Mouse (Mus musculus) MEL (cell line): ENCODE measurements around the gene Sipa1l2. TPM values are rescaled to one million over a fixed set of nuclear protein-coding genes. Genes with fewer than 3 reads are reported as not detected.

Source experiments
- DNase-seq: peaks from one replicate; pipeline ENCODE4 v3.0.0; 2011; ENCODE audit warnings: low read depth, low spot score
- H3K27ac ChIP-seq: 2 replicates; pipeline ENCODE4 v1.5.1; 2012; ENCODE audit warnings: low read depth, mild to moderate bottlenecking, control low read depth, low read length, moderate library complexity; ENCODE audit not compliant: control insufficient read depth
- H3K27me3 ChIP-seq, 2 experiments: fragments of 150-350 bp in 1 of 2; sonication (generic) in 1 of 2; 2 replicates each; pipeline ENCODE4 v1.6.1; 2012; ENCODE audit warnings: low read length in 2 of 2, mild to moderate bottlenecking in 2 of 2, improper control_type of control experiment in 1 of 2, moderate library complexity in 1 of 2; ENCODE audit not compliant: insufficient read depth in 2 of 2, control insufficient read depth in 1 of 2
- H3K36me3 ChIP-seq, 2 experiments: 2 replicates each; pipeline ENCODE4 v1.6.1; 2012 to 2014; ENCODE audit warnings: low read length in 2 of 2, improper control_type of control experiment in 1 of 2, inconsistent platforms in 1 of 2, mild to moderate bottlenecking in 1 of 2; ENCODE audit not compliant: insufficient read depth in 2 of 2, control insufficient read depth in 1 of 2
- H3K4me1 ChIP-seq, 2 experiments: fragments of 150-350 bp in 1 of 2; sonication (generic) in 1 of 2; 2 replicates each; pipeline ENCODE4 v1.6.1; 2012; ENCODE audit warnings: low read length in 2 of 2, improper control_type of control experiment in 1 of 2, mild to moderate bottlenecking in 1 of 2; ENCODE audit not compliant: insufficient read depth in 2 of 2, control insufficient read depth in 1 of 2
- H3K4me3 ChIP-seq, 2 experiments: fragments of 150-350 bp in 1 of 2; sonication (generic) in 1 of 2; 2 replicates each; pipeline ENCODE4 v1.5.1; 2012; ENCODE audit warnings: low read depth in 2 of 2, low read length in 2 of 2, mild to moderate bottlenecking in 2 of 2, moderate library complexity in 2 of 2, control low read depth in 1 of 2, improper control_type of control experiment in 1 of 2; ENCODE audit not compliant: control insufficient read depth in 1 of 2, insufficient read depth in 1 of 2
- H3K79me2 ChIP-seq: 2 replicates; pipeline ENCODE4 v1.6.1; 2012; ENCODE audit warnings: mild to moderate bottlenecking, low read length, moderate library complexity; ENCODE audit not compliant: control insufficient read depth, poor library complexity, insufficient read depth
- H3K9ac ChIP-seq: 2 replicates; pipeline ENCODE4 v1.6.1; 2012; ENCODE audit warnings: low read depth, mild to moderate bottlenecking, control low read depth, low read length, moderate library complexity; ENCODE audit not compliant: control insufficient read depth, poor library complexity, severe bottlenecking
- H3K9me3 ChIP-seq: fragments of 150-350 bp; sonication (generic); replicated peaks from 2 replicates; pipeline ENCODE4 v1.6.1; 2012; ENCODE audit warnings: mild to moderate bottlenecking, low read length, improper control_type of control experiment, moderate library complexity; ENCODE audit not compliant: insufficient read depth
- BHLHE40 ChIP-seq: IDR thresholded peaks from 2 replicates; pipeline ENCODE4 v1.6.1; 2012; ENCODE audit warnings: low read depth, mild to moderate bottlenecking, inconsistent platforms, low read length, improper control_type of control experiment, borderline replicate concordance
- CHD2 ChIP-seq: IDR thresholded peaks from 2 replicates; pipeline ENCODE4 v1.6.1; 2011; ENCODE audit warnings: low read length, improper control_type of control experiment
- EP300 ChIP-seq, 2 experiments: IDR thresholded peaks; 2 replicates each; pipeline ENCODE4 v1.6.1; 2011; ENCODE audit warnings: improper control_type of control experiment in 2 of 2, low read length in 2 of 2, low read depth in 1 of 2, mild to moderate bottlenecking in 1 of 2
- ETS1 ChIP-seq: IDR thresholded peaks from 2 replicates; pipeline ENCODE4 v1.6.1; 2012; ENCODE audit warnings: low read depth, mild to moderate bottlenecking, inconsistent platforms, low read length, improper control_type of control experiment, moderate library complexity
- GATA1 ChIP-seq: IDR thresholded peaks from 2 replicates; pipeline ENCODE4 v1.6.1; 2011; ENCODE audit warnings: low read depth, low read length, improper control_type of control experiment
- HCFC1 ChIP-seq: IDR thresholded peaks from 2 replicates; pipeline ENCODE4 v1.6.1; 2012; ENCODE audit warnings: low read depth, mild to moderate bottlenecking, inconsistent platforms, low read length, improper control_type of control experiment, moderate library complexity
- MAFK ChIP-seq: IDR thresholded peaks from 2 replicates; pipeline ENCODE4 v1.6.1; 2011; ENCODE audit warnings: low read depth, mild to moderate bottlenecking, low read length, improper control_type of control experiment, borderline replicate concordance
- MAZ ChIP-seq: IDR thresholded peaks from 2 replicates; pipeline ENCODE4 v1.6.1; 2012; ENCODE audit warnings: low read depth, mild to moderate bottlenecking, inconsistent platforms, low read length, improper control_type of control experiment
- MXI1 ChIP-seq: IDR thresholded peaks from 2 replicates; pipeline ENCODE4 v1.6.1; 2011; ENCODE audit warnings: mild to moderate bottlenecking, low read depth, low read length, improper control_type of control experiment
- MYB ChIP-seq: IDR thresholded peaks from 2 replicates; pipeline ENCODE4 v1.6.1; 2011; ENCODE audit warnings: mild to moderate bottlenecking, low read depth, low read length, improper control_type of control experiment
- MYC ChIP-seq: IDR thresholded peaks from 2 replicates; pipeline ENCODE4 v1.6.1; 2011; ENCODE audit warnings: low read depth, mild to moderate bottlenecking, low read length, improper control_type of control experiment, moderate library complexity
- RAD21 ChIP-seq: IDR thresholded peaks from 2 replicates; pipeline ENCODE4 v1.6.1; 2011; ENCODE audit warnings: mild to moderate bottlenecking, low read depth, low read length, improper control_type of control experiment
- TBP ChIP-seq: IDR thresholded peaks from 2 replicates; pipeline ENCODE4 v1.8.0; 2011; ENCODE audit warnings: low read depth, low read length, improper control_type of control experiment
- USF1 ChIP-seq: IDR thresholded peaks from 2 replicates; pipeline ENCODE4 v1.6.1; 2014; ENCODE audit warnings: low read depth, mild to moderate bottlenecking, inconsistent platforms, low read length, improper control_type of control experiment, moderate library complexity
- ZNF384 ChIP-seq: IDR thresholded peaks from 2 replicates; pipeline ENCODE4 v1.6.1; 2012; ENCODE audit warnings: low read depth, mild to moderate bottlenecking, inconsistent platforms, low read length, improper control_type of control experiment
- polyA plus RNA-seq, 2 experiments: library from polyadenylated mRNA; stranded (reverse) in 1 of 2; unstranded in 1 of 2; fragments of >175 nt in 1 of 2; fragments of >200 nt in 1 of 2; gene quantifications; 2 replicates each; pipeline versions ENCODE4 v1.2.1 to v1.2.4; 2012; ENCODE audit warnings: low replicate concordance in 2 of 2, low read depth in 1 of 2; ENCODE audit not compliant: insufficient read length in 2 of 2, insufficient read depth in 1 of 2, missing spikeins in 1 of 2
- total RNA-seq: library from RNA; depleted of rRNA; stranded (reverse); fragments of 300-350 nt; gene quantifications from 2 replicates; pipeline ENCODE4 v1.2.3, GENCODE M21; 2012

The Sipa1l2 gene
- total and polyA plus RNA-seq, 3 experiments = not detected

DNA sequence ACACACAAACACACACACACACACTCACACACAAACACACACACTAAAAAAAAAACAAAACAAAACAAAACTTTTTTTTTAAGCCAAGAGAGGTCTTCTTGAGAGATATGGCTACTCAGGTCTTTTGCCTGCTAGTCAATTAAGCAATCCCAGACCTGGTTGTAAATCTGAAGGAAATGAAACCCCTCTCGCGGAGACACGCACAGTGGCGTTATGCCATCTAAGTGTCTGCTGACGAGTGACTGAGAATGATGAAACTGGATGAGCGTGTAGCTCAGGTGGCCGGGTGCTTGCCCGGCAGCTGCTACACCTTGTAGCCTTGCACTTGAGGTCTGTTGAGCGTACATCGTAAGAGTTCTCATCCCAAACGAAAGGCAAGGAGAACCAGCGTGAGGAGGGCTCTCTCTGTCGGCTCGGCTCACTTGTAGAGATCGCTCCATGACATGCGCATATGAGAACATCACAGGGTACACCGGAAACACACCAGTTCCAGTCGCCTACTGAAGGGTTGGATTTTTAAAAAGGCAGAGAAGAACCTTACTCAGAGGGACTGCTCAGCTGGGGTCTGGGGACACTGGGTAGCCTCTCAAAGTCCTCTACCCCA lies 34.7 kb upstream of the Sipa1l2 start:
- H3K4me1 ChIP-seq = no peaks in the 10 kb centered on the region
- no peak for TF ChIP-seq ZNF384
- TF ChIP-seq MYB = no peak
- no peak for TF ChIP-seq RAD21
- no peak for TF ChIP-seq HCFC1
- no peak for TF ChIP-seq MAZ
- no peak for TF ChIP-seq TBP
- no peak for TF ChIP-seq USF1
- no peak for TF ChIP-seq ETS1
- no peak for TF ChIP-seq EP300 (IDR thresholded peaks at IDR 0.05; ENCODE audit: low read depth in 1 of 2, low read length in 2 of 2)
- no peak for TF ChIP-seq GATA1
- TF ChIP-seq MAFK = no peak
- no peak for TF ChIP-seq MXI1
- no peak for TF ChIP-seq BHLHE40
- TF ChIP-seq, all 39 proteins: peak for 0
- H3K36me3 ChIP-seq = no peaks in the 10 kb centered on the region

DNA sequence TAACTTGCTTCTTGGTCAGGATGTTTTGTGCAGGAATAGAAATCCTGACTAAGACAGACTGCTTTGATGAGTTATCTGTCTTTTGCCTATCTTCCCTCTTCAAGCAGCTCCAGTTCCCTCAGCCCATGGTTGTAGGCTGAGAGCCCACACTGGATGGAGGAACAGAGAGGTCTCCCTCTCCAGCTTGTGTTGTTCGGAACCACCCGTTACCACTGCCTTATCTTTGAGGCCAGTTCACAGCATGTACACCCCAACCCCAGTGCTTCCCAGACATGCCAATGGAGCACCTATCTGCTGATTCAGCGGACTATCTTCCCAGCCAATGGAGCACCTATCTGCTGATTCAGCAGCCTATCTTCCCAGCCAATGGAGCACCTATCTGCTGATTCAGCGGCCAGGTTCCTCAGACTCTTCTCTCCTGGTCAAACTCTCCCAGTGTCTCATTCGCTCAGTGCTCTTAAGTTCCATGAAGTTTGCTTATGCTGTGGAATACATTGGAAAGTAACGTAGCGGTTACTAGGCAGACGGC lies 33.8 kb upstream of the Sipa1l2 start:
- Histone ChIP-seq H3K36me3 (no peaks in the 10 kb centered on the region), H3K27me3 (no peaks in the 10 kb centered on the region), H3K4me1 (no peaks in the 10 kb centered on the region), H3K79me2 (no peaks in the 10 kb centered on the region), H3K4me3 (no peak overlapping the region), H3K27ac (no peak overlapping the region), H3K9me3 (no peaks in the 10 kb centered on the region), H3K9ac (no peak overlapping the region)
- TF ChIP-seq CHD2 (no peak), MYC (no peak)
- DNase-seq = no peak

More for the DNA sequence above, 34.7 kb upstream of the Sipa1l2 start:
- Histone ChIP-seq H3K9me3 (no peaks in the 10 kb centered on the region), H3K27me3 (no peaks in the 10 kb centered on the region), H3K27ac (no peak overlapping the region), H3K9ac (no peak overlapping the region), H3K79me2 (no peaks in the 10 kb centered on the region), H3K4me3 (no peak overlapping the region)
- DNase-seq = no peak
